Mouse (Mus musculus): ENCODE measurements around the gene Itgal. TPM values are rescaled to one million over a fixed set of nuclear protein-coding genes. Genes with fewer than 3 reads are reported as not detected.
A peak's percentile ranks its signal among the peaks of the same experiment; 100 is the strongest.
"Not testable (repeated sequence)": the region's sequence is repeated elsewhere in the genome, so short reads cannot be mapped to it uniquely, and the experiment has no call there.

Itgal gene
- polyA plus RNA-seq, 1 experiment from 2014 or later: 2.7 TPM

GRCm38 (mm10) chr7:127362418-127362817, 66.4 kb downstream of the Itgal start:
- H3K4me3 ChIP-seq (replicated peaks): peak overlapping the region; percentile 27
- 22% methylated on average over 13 of the region's 13 CpGs for WGBS
- not testable (repeated sequence) for ATAC-seq (ENCODE audit: insufficient read depth, low FRiP score, low read depth); H3K36me3 ChIP-seq; H3K9ac ChIP-seq; H3K27ac ChIP-seq; H3K4me1 ChIP-seq; H3K9me3 ChIP-seq; H3K27me3 ChIP-seq (replicated peaks)
- H3K4me2 ChIP-seq: peak overlapping the region; percentile 37; the same call in 1 of the 2 replicates

- H3K27ac ChIP-seq: no peak overlapping the region
- ATAC-seq (ENCODE audit: insufficient read depth, low FRiP score, low read depth): peak; percentile 53; the same call in 1 of the 2 replicates
- H3K9ac ChIP-seq: peak overlapping the region; percentile 37; the same call in 1 of the 2 replicates
- H3K4me3 ChIP-seq (replicated peaks): peak overlapping the region; percentile 36
- no peaks in the 10 kb centered on the region for H3K36me3 ChIP-seq
- no peaks in the 10 kb centered on the region for H3K9me3 ChIP-seq
- peaks cover 6% of the 10 kb centered on the region for H3K4me1 ChIP-seq
- 0 out of 2 replicates have a peak, but pooled peaks cover 4% of the 10 kb centered on the region for H3K27me3 ChIP-seq (replicated peaks)
- 3% methylated on average over 24 of the region's 24 CpGs for WGBS
- H3K4me2 ChIP-seq: peak overlapping the region; percentile 74
Observed at GRCm38 (mm10) chr7:127363475-127363921, 67.4 kb downstream of the Itgal start.

GRCm38 (mm10) chr7:127364166-127364565, 68.1 kb downstream of the Itgal start:
- Histone ChIP-seq H3K36me3 (no peaks in the 10 kb centered on the region), H3K27ac (no peak overlapping the region), H3K4me2 (peak overlapping the region; percentile 74), H3K4me3 (replicated peaks) (peak overlapping the region; percentile 36; the same call in 1 of the 2 replicates), H3K27me3 (replicated peaks) (0 out of 2 replicates have a peak, but pooled peaks cover 4% of the 10 kb centered on the region), H3K4me1 (peaks cover 6% of the 10 kb centered on the region), H3K9me3 (no peaks in the 10 kb centered on the region), H3K9ac (no peak overlapping the region)
- WGBS: 55% methylated on average over 4 of the region's 4 CpGs
- no peak for ATAC-seq (ENCODE audit: insufficient read depth, low FRiP score, low read depth)

GRCm38 (mm10) chr7:127366249-127366648, 70.2 kb downstream of the Itgal start:
- H3K4me1 ChIP-seq: peaks cover 6% of the 10 kb centered on the region
- WGBS: 87% methylated on average over 3 of the region's 3 CpGs
- H3K4me2 ChIP-seq: no peak overlapping the region
- 0 out of 2 replicates have a peak, but pooled peaks cover 4% of the 10 kb centered on the region for H3K27me3 ChIP-seq (replicated peaks)
- no peak for ATAC-seq (ENCODE audit: insufficient read depth, low FRiP score, low read depth)
- H3K36me3 ChIP-seq: no peaks in the 10 kb centered on the region
- no peak overlapping the region for H3K4me3 ChIP-seq (replicated peaks)
- H3K27ac ChIP-seq: no peak overlapping the region
- no peak overlapping the region for H3K9ac ChIP-seq
- H3K9me3 ChIP-seq: no peaks in the 10 kb centered on the region

- ATAC-seq (ENCODE audit: insufficient read depth, low FRiP score, low read depth): no peak
- Histone ChIP-seq H3K27ac (no peak overlapping the region), H3K4me1 (no peaks in the 10 kb centered on the region), H3K4me3 (replicated peaks) (no peak overlapping the region), H3K36me3 (peaks cover 9% of the 10 kb centered on the region; the same call in 1 of the 2 replicates), H3K9me3 (no peaks in the 10 kb centered on the region), H3K27me3 (replicated peaks) (no peaks in the 10 kb centered on the region), H3K4me2 (no peak overlapping the region), H3K9ac (no peak overlapping the region)
- WGBS: 70% methylated on average over 2 of the region's 2 CpGs
Observed at GRCm38 (mm10) chr7:127371213-127371612, 75.2 kb downstream of the Itgal start.

- not testable (repeated sequence) for H3K9me3 ChIP-seq, H3K4me2 ChIP-seq
- 81% methylated on average over 3 of the region's 3 CpGs for WGBS
Observed at GRCm38 (mm10) chr7:127371870-127372269, 75.8 kb downstream of the Itgal start.

GRCm38 (mm10) chr7:127375271-127376245, 79.5 kb downstream of the Itgal start, which contains the start of gene Zfp747:
TSS of gene Zfp747 (minus strand) at chr7:127376050.
- not testable (repeated sequence) for H3K27me3 ChIP-seq (replicated peaks); H3K9me3 ChIP-seq; H3K36me3 ChIP-seq; H3K4me1 ChIP-seq
- peak within 1 kb of the TSS; percentile 60 for H3K9ac ChIP-seq
- WGBS: under 1% methylated on average over 49 of the region's 49 CpGs
- peak; percentile 94 for ATAC-seq (ENCODE audit: insufficient read depth, low FRiP score, low read depth)
- peak within 1 kb of the TSS; percentile 71 for H3K4me2 ChIP-seq
- peak within 1 kb of the TSS; percentile 80 for H3K27ac ChIP-seq
- H3K4me3 ChIP-seq (replicated peaks): peak within 1 kb of the TSS; percentile 61

More at GRCm38 (mm10) chr7:127371870-127372269, 75.8 kb downstream of the Itgal start:
- H3K9ac ChIP-seq; ATAC-seq (ENCODE audit: insufficient read depth, low FRiP score, low read depth); H3K27me3 ChIP-seq (replicated peaks); H3K36me3 ChIP-seq; H3K27ac ChIP-seq; H3K4me3 ChIP-seq (replicated peaks); H3K4me1 ChIP-seq: not testable (repeated sequence)

GRCm38 (mm10) chr7:127378310-127378921, 82.4 kb downstream of the Itgal start:
- no peak for ATAC-seq (ENCODE audit: insufficient read depth, low FRiP score, low read depth)
- H3K27me3 ChIP-seq (replicated peaks): no peaks in the 10 kb centered on the region
- H3K27ac ChIP-seq: no peak overlapping the region
- WGBS: 53% methylated on average over 6 of the region's 6 CpGs
- no peak overlapping the region for H3K4me2 ChIP-seq
- no peaks in the 10 kb centered on the region for H3K9me3 ChIP-seq
- H3K4me1 ChIP-seq: no peaks in the 10 kb centered on the region
- no peak overlapping the region for H3K9ac ChIP-seq
- peaks cover 7% of the 10 kb centered on the region; the same call in 1 of the 2 replicates for H3K36me3 ChIP-seq
- no peak overlapping the region for H3K4me3 ChIP-seq (replicated peaks)

Other genes starting within 250 kb of the Itgal start
- gene Zg16, start 208.9 kb upstream of the Itgal start, polyA plus RNA-seq (2015; fragmentation: Nextera tagmentation; extraction: Ambion mirVana): 14.5 and 34.1 TPM in 2 replicates
- gene AI467606, start 204.9 kb upstream of the Itgal start, polyA plus RNA-seq (2015; fragmentation: Nextera tagmentation; extraction: Ambion mirVana): 4.7 and 5.0 TPM in 2 replicates
- gene Qprt, start 174.0 kb upstream of the Itgal start, polyA plus RNA-seq (2015; fragmentation: Nextera tagmentation; extraction: Ambion mirVana): 6.1 and 7.4 TPM in 2 replicates
- 0.64 and 1.0 TPM in 2 replicates for gene Spn, start 158.4 kb upstream of the Itgal start, polyA plus RNA-seq (2015; fragmentation: Nextera tagmentation; extraction: Ambion mirVana)
- 44.1 and 46.6 TPM in 2 replicates for gene Cd2bp2, start 100.2 kb upstream of the Itgal start, polyA plus RNA-seq (2015; fragmentation: Nextera tagmentation; extraction: Ambion mirVana)
- gene Tbc1d10b, start 87.8 kb upstream of the Itgal start, polyA plus RNA-seq (2015; fragmentation: Nextera tagmentation; extraction: Ambion mirVana): 24.3 and 24.4 TPM in 2 replicates
- 18.6 and 31.0 TPM in 2 replicates for gene Mylpf, start 87.4 kb upstream of the Itgal start, polyA plus RNA-seq (2015; fragmentation: Nextera tagmentation; extraction: Ambion mirVana)
- 33.9 and 34.8 TPM in 2 replicates for gene Zfp553, start 63.2 kb upstream of the Itgal start, polyA plus RNA-seq (2015; fragmentation: Nextera tagmentation; extraction: Ambion mirVana)
- 17.7 and 19.2 TPM in 2 replicates for gene Sept1, start 63.1 kb upstream of the Itgal start, polyA plus RNA-seq (2015; fragmentation: Nextera tagmentation; extraction: Ambion mirVana)
- 57.9 and 63.1 TPM in 2 replicates for gene Zfp771, start 52.0 kb upstream of the Itgal start, polyA plus RNA-seq (2015; fragmentation: Nextera tagmentation; extraction: Ambion mirVana)
- 164 and 181 TPM in 2 replicates for gene Dctpp1, start 35.6 kb upstream of the Itgal start, polyA plus RNA-seq (2015; fragmentation: Nextera tagmentation; extraction: Ambion mirVana)
- gene Sephs2, start 22.2 kb upstream of the Itgal start, polyA plus RNA-seq (2015; fragmentation: Nextera tagmentation; extraction: Ambion mirVana): 139 and 163 TPM in 2 replicates
- 13.1 and 17.4 TPM in 2 replicates for gene Zfp768, start 49.3 kb downstream of the Itgal start, polyA plus RNA-seq (2015; fragmentation: Nextera tagmentation; extraction: Ambion mirVana)
- 9.0 and 9.6 TPM in 2 replicates for gene Zfp747, start 79.8 kb downstream of the Itgal start, polyA plus RNA-seq (2015; fragmentation: Nextera tagmentation; extraction: Ambion mirVana)
- gene 9130019O22Rik, start 90.9 kb downstream of the Itgal start, polyA plus RNA-seq (2015; fragmentation: Nextera tagmentation; extraction: Ambion mirVana): 5.5 and 6.3 TPM in 2 replicates
- 6.3 and 6.5 TPM in 2 replicates for gene E430018J23Rik, start 97.4 kb downstream of the Itgal start, polyA plus RNA-seq (2015; fragmentation: Nextera tagmentation; extraction: Ambion mirVana)
- gene Zfp764, start 110.6 kb downstream of the Itgal start, polyA plus RNA-seq (2015; fragmentation: Nextera tagmentation; extraction: Ambion mirVana): 7.6 and 8.8 TPM in 2 replicates
- gene Zfp688, start 125.8 kb downstream of the Itgal start, polyA plus RNA-seq (2015; fragmentation: Nextera tagmentation; extraction: Ambion mirVana): 22.0 and 23.6 TPM in 2 replicates
- gene Zfp689, start 152.9 kb downstream of the Itgal start, polyA plus RNA-seq (2015; fragmentation: Nextera tagmentation; extraction: Ambion mirVana): 5.7 and 7.2 TPM in 2 replicates
- 38.6 and 38.8 TPM in 2 replicates for gene Prr14, start 163.4 kb downstream of the Itgal start, polyA plus RNA-seq (2015; fragmentation: Nextera tagmentation; extraction: Ambion mirVana)
- 12.2 and 13.8 TPM in 2 replicates for gene Fbrs, start 182.9 kb downstream of the Itgal start, polyA plus RNA-seq (2015; fragmentation: Nextera tagmentation; extraction: Ambion mirVana)
- 49.7 and 55.4 TPM in 2 replicates for gene Srcap, start 215.7 kb downstream of the Itgal start, polyA plus RNA-seq (2015; fragmentation: Nextera tagmentation; extraction: Ambion mirVana)
- gene Gm42715, start 223.3 kb downstream of the Itgal start, polyA plus RNA-seq (2015; fragmentation: Nextera tagmentation; extraction: Ambion mirVana): 13.4 and 14.8 TPM in 2 replicates

All from stomach, embryonic 15.5 days (tissue).